Mouse (Mus musculus): ENCODE results near the gene Vmn2r-ps130. TPM values are rescaled to one million over a fixed set of nuclear protein-coding genes. Genes with fewer than 3 reads are reported as not detected.
"Not testable (repeated sequence)": the region's sequence is repeated elsewhere in the genome, so short reads cannot be mapped to it uniquely, and the experiment has no call there.

Vmn2r-ps130 gene
- total RNA-seq (2021): not detected
- long read RNA-seq, experiment 1: 0 reads
- long read RNA-seq, experiment 2: 0 reads

GRCm38 (mm10) chr17:23060866-23061265 is at the start of gene Vmn2r-ps130:
Gene Vmn2r-ps130, plus strand, starts transcription at chr17:23061166.
- DNase-seq (ENCODE audit: low spot score in 2 of 2); intact Hi-C loops (cut with DNase I): not testable (repeated sequence)

Other genes with a start within 250 kb of the Vmn2r-ps130 start
- gene Zfp945, start 194.0 kb upstream of the Vmn2r-ps130 start, total RNA-seq (2021): 10 to 100 TPM; 16.9 to 17.2 TPM
- gene Vmn2r113, start 118.2 kb upstream of the Vmn2r-ps130 start, total RNA-seq (2021): not detected
- gene Zfp40, start 132.1 kb downstream of the Vmn2r-ps130 start, total RNA-seq (2021): 10 to 100 TPM; 21.6 to 24.5 TPM

Data from left cerebral cortex, postnatal 14 days (tissue).